Mouse (Mus musculus): ENCODE data around the gene Gnai2. TPM values are rescaled to one million over a fixed set of nuclear protein-coding genes. Genes with fewer than 3 reads are reported as not detected.

Gnai2 gene
- total RNA-seq, 4 experiments from 2014 or later = 239 to 252 (median 247) TPM

DNA sequence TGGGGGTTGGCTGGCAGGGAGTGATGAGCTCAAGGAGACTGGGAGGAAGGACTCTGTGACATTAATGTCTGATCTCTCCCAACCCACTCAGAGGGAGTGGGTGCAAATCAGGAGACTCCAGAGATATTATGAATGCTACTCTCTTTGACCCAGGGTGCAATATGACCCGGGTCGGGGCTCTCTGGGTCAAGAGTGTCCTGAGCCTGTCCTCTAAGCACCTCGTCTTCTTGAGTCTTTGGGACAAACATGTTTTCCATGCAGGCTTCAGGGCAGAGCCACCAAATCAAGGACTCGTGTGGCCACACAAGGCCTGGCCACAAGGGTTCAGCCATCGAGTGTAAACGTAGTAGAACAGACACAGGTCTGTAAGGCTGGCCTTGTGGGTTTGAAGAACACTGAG is 22.9 kb upstream of the Gnai2 start:
- DNase-seq (ENCODE audit: low spot score in 2 of 2) = no peak

- DNase-seq (ENCODE audit: low spot score in 2 of 2) = no peak
Observed at GRCm38 (mm10) chr9:107657144-107657543, 22.0 kb upstream of the Gnai2 start.

GRCm38 (mm10) chr9:107654585-107654984 is 19.4 kb upstream of the Gnai2 start:
- no peak for DNase-seq (ENCODE audit: low spot score in 2 of 2)

DNA sequence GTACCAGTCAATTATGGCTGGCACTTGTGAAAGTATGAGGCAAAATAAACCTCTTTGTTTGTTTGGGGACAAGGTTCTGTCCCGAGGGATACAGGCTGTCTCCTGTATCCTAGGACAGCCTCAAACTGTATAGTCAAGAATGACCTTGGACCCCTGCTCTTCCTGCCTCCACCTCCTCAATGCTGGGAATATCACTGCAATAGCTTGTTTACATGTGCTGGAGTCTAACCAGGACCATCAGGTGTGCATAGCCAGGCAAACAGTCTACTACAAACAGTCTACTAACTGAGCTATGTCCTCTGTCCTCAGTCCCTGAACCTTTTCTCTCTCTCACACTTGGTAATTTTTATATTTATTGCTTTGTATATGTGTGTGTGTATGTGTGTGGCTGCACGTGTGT is 18.3 kb upstream of the Gnai2 start:
- DNase-seq (ENCODE audit: low spot score in 2 of 2) = no peak

GRCm38 (mm10) chr9:107650708-107651481 is 15.7 kb upstream of the Gnai2 start:
- DNase-seq (ENCODE audit: low spot score in 2 of 2) = no peak

DNA sequence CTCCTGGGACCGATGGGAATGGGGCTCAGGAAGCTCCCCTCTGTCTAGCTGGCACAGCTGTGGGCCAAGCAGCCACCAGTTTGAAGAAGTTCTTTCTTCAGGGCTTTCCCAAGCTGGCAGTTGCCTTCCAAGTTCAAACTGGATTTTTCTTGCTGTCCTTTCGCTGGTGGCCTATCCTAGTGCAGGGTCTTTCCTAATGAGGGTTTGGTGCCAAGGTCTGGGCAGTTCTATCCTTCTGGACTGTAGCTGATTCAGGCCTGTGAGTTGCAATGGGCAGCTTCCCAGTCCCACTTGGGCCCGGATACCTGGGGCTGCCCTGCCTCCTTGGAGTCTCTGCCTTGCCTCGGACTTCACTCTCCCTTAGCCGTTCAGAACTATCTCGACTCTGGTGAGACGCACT is 15.1 kb upstream of the Gnai2 start:
- no peak for DNase-seq (ENCODE audit: low spot score in 2 of 2)

DNA sequence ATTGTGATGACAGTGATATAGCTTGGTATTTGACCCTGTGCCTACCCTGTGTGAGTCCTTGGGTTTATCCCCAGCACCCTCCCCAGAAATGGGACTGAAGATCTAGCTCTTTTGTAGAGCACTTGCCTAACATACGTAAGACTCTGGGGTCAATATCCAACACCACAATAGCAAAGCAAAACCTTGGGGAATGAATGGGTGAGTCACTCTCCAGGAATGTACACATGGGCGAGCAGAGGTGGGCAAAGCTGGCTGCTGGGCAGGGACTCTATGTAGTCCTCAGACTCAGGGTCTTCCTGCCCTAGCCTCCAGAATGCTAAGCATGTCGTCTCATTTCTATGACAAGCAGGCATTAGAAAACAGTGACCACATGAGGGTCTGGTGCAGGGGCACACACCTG is 13.6 kb upstream of the Gnai2 start:
- no peak for DNase-seq (ENCODE audit: low spot score in 2 of 2)

- DNase-seq (ENCODE audit: low spot score in 2 of 2) = no peak
Observed at GRCm38 (mm10) chr9:107646975-107647374, 11.8 kb upstream of the Gnai2 start.

- DNase-seq (ENCODE audit: low spot score in 2 of 2) = no peak
Observed at GRCm38 (mm10) chr9:107645577-107645976, 10.4 kb upstream of the Gnai2 start.

DNA sequence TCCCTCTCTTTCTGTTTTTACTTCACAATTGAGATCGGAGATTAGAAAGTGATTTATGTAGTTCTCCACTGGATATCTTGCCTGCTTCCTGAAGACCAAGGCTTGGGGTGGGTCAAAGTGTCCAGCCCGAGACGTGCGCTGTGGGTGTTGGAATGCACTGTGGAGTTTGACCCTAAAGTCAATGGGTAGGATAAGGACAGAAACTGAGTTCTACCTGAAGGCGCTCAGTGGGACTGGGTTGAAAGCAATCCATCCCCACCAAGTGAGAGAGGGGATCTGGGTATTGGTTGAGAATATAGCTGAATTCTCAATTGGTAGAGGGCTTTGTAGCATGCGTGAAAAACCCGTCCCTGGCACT is 10.0 kb upstream of the Gnai2 start:
- DNase-seq (ENCODE audit: low spot score in 2 of 2) = no peak

- peak; percentile 82 to 90 for DNase-seq (ENCODE audit: low spot score in 2 of 2)
Observed at GRCm38 (mm10) chr9:107644495-107645152, 9.5 kb upstream of the Gnai2 start.

DNA sequence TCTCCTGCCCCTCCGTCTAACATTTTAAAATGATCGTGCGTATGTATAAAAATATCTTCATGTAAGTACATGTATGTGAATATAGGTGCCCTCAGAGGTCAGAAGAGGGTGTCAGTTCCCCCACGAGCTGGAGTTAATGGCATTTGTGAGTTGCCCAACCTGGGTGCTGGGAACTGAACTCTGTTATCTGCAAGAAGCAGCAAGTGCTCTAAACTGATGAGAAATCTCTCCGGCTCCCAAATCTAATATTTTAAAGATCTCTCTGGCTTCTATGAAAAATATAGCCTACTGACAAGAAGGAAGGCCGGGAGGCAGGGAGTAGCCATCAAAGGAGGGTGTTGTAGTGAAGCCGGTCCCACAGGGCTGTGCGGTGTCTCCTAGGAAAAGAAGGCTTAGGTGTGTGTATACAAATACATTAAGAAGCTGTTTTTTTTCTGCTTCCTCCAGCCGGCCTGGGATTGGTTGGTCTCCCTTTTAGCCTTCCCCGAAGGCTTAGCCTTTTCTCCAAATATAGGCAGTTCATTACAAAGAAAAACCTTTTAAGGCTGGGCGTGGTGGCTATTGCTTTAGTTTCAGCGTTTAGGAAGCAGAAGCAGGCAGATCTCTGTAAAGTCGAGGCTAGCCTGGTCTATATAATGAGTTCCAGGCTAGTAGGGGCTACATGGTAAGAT is 8.5 kb upstream of the Gnai2 start:
- DNase-seq (ENCODE audit: low spot score in 2 of 2) = no peak

DNA sequence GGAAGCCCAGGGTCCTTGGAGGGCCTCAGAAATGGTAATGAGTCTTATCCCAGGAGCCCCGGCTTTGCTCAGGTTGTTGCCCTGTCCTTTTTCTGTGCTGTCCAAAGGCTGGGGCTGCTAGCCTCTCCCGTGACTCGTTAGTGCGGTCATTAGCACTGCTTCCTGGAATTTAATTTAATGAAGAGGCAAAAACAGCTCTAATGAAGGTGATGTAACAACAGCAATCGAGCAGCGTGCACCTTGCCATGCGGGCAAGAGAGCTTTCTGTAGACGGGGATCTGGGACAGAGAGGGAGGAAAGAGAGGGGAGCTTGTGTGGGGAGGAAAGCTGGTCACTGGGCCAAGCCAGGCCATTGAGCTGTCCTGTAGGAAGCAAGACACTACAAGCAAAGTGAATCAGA is 6.5 kb upstream of the Gnai2 start:
- no peak for DNase-seq (ENCODE audit: low spot score in 2 of 2)

DNA sequence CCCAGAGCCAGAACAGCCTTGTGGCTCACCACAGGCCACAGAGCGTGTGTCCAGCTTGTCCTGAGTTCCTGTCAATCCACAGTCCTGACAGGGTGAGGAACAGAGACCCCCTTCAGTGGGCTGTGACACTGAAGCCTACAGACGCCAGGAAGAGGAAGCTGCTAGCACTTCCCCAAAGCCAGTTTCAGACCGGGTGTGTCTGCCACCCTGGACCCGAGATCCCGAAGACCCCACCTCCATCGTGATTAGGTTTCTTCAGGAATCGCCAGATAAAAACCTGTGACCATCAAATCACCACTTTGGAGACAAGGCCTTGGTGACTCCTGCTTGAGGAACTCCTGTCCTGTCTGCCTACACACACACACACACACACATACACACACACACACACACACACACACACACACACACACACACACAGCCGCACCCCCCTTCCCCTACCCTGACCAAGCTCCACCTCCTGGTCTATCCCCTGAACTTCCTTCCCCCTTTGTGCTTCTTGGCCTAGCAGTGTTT is 5.1 kb upstream of the Gnai2 start:
- no peak for DNase-seq (ENCODE audit: low spot score in 2 of 2)

- DNase-seq (ENCODE audit: low spot score in 2 of 2) = no peak
Observed at GRCm38 (mm10) chr9:107637070-107637469, 1.9 kb upstream of the Gnai2 start.

GRCm38 (mm10) chr9:107634406-107635278 is 525 bp downstream of the Gnai2 start:
- no peak for DNase-seq (ENCODE audit: low spot score in 2 of 2)

DNA sequence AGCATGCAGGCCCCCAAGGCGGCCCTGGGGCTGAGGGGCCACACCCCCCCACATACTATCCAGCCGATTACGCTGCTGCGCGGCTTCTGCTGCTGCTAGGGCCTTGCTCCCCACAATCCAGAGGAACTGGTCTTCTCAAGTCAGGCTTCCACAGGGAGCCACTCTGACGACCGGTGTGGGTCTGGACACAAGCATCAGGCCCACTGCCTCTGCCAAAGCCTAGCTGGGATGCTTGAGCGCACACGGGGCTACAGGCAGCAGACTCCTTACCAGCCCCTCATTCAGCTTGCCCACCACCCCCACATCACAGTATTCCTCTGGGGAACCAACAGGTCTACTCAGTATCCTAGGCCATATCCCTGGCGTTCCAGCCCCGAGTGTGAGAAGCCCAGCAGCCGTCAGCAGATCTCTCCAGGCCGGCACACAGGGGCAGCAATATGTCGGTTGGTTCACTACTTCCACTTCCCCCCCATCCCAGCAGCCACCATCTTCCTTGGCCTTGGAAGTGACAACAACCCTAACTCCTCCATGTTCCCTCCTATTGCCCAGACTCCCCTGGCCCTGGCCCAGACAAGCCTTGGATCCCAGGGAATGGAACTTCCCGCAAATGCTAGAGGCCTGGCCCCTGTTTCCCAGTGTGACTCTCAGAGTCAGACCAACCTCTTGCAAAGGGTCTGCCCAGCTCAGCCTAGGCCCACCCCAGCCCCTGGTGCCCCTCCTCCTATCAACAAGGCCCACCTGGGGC is 1.3 kb downstream of the Gnai2 start:
- DNase-seq (ENCODE audit: low spot score in 2 of 2) = no peak

- peak in 1 of 2 experiments; percentile 74 for DNase-seq (ENCODE audit: low spot score in 2 of 2)
Observed at GRCm38 (mm10) chr9:107633091-107633660, 2.0 kb downstream of the Gnai2 start.

GRCm38 (mm10) chr9:107632478-107632877 is 2.7 kb downstream of the Gnai2 start:
- DNase-seq (ENCODE audit: low spot score in 2 of 2) = no peak

GRCm38 (mm10) chr9:107631861-107632260 is 3.3 kb downstream of the Gnai2 start:
- no peak for DNase-seq (ENCODE audit: low spot score in 2 of 2)
